Mouse (Mus musculus) ZHBTc4 (cell line): ENCODE measurements around the gene Ascc1.
"Not testable (repeated sequence)": the region's sequence is repeated elsewhere in the genome, so short reads cannot be mapped to it uniquely, and the experiment has no call there.

ENCODE experiments used
- DNase-seq: peaks from one replicate; pipeline ENCODE4 v3.0.0-alpha.2; 2011; ENCODE audit warnings: low read depth, low spot score

The Ascc1 gene

GRCm38 (mm10) chr10:60113965-60114690, 111.5 kb downstream of the Ascc1 start:
- no peak for DNase-seq

- peak; percentile 45 for DNase-seq
Measured at GRCm38 (mm10) chr10:60115345-60116185, 113.0 kb downstream of the Ascc1 start.

GRCm38 (mm10) chr10:60116997-60117396, 114.4 kb downstream of the Ascc1 start:
- DNase-seq = no peak

GRCm38 (mm10) chr10:60118464-60118863, 115.9 kb downstream of the Ascc1 start:
- DNase-seq = no peak

- no peak for DNase-seq
Measured at GRCm38 (mm10) chr10:60120630-60121029, 118.0 kb downstream of the Ascc1 start.

GRCm38 (mm10) chr10:60124078-60124477, 121.5 kb downstream of the Ascc1 start:
- peak; percentile 88 for DNase-seq

GRCm38 (mm10) chr10:60125529-60126327, 123.1 kb downstream of the Ascc1 start:
- peak; percentile 91 for DNase-seq

GRCm38 (mm10) chr10:60128287-60128686, 125.7 kb downstream of the Ascc1 start:
- no peak for DNase-seq

GRCm38 (mm10) chr10:60130504-60130903, 127.9 kb downstream of the Ascc1 start:
- DNase-seq = no peak

- DNase-seq = peak; percentile 28
Measured at GRCm38 (mm10) chr10:60133501-60133900, 130.9 kb downstream of the Ascc1 start.

- DNase-seq = peak; percentile 51
Measured at GRCm38 (mm10) chr10:60134201-60134600, 131.6 kb downstream of the Ascc1 start.

GRCm38 (mm10) chr10:60136010-60136409, 133.4 kb downstream of the Ascc1 start:
- DNase-seq = not testable (repeated sequence)

GRCm38 (mm10) chr10:60136935-60137334, 134.3 kb downstream of the Ascc1 start:
- peak; percentile 28 for DNase-seq

GRCm38 (mm10) chr10:60138680-60139079, 136.1 kb downstream of the Ascc1 start:
- no peak for DNase-seq

GRCm38 (mm10) chr10:60140751-60141150, 138.1 kb downstream of the Ascc1 start:
- peak; percentile 68 for DNase-seq

- DNase-seq = peak; percentile 79
Measured at GRCm38 (mm10) chr10:60141656-60142160, 139.1 kb downstream of the Ascc1 start.

- DNase-seq = peak; percentile 28
Measured at GRCm38 (mm10) chr10:60147510-60148047, 145.0 kb downstream of the Ascc1 start.

GRCm38 (mm10) chr10:60148087-60148486, 145.5 kb downstream of the Ascc1 start:
- peak; percentile 92 for DNase-seq
